ENCODE assay signal across 13 mouse cellular contexts in genomic region chr1:91096490-91096889, GRCm38 (mm10). TPM values are rescaled to one million over a fixed set of nuclear protein-coding genes. Genes with fewer than 3 reads are reported as not detected.
A peak's percentile ranks its signal among the peaks of the same experiment; 100 is the strongest.
DNase-seq lines count a peak whose midpoint lies in the region; ATAC-seq and TF ChIP-seq lines count a peak whose summit lies in the region.
"Had no signal": no experiment of that assay in that cellular context is flagged by ENCODE, and none has a peak within 500 bp of the region (broad histone marks: within the 10 kb centered on the region; RNA-seq: fewer than 3 reads in every experiment).

No protein-coding gene starts in this region.

- no peak for TF ChIP-seq RAD21 in CH12.LX (IDR thresholded peaks at IDR 0.05; ENCODE audit: low read depth, low read length)

- no peaks in the 10 kb centered on the region for H3K79me2 ChIP-seq in CH12.LX (replicated peaks; ENCODE audit: control insufficient read depth, extremely low read depth, insufficient read depth, poor library complexity, severe bottlenecking)

- TF ChIP-seq CTCF in lung, embryonic 14.5 days (IDR thresholded peaks at IDR 0.05; ENCODE audit: low read depth) = no peak
- TF ChIP-seq CTCF in CH12.LX (conservative IDR thresholded peaks at IDR 0.05 in 1 of 2, IDR thresholded peaks at IDR 0.05 in 1 of 2; ENCODE audit: low read depth in 2 of 2, low read length in 2 of 2) = no peak
- no peak for TF ChIP-seq CTCF in layer of hippocampus, adult 2 months (conservative IDR thresholded peaks at IDR 0.05)

- H3K4me2 ChIP-seq in lung, embryonic 14.5 days = no peak overlapping the region
- no peak overlapping the region for H3K4me2 ChIP-seq in CH12.LX (ENCODE audit: insufficient read depth, low read depth, poor library complexity, severe bottlenecking)

- TF ChIP-seq EP300 in CH12.LX (IDR thresholded peaks at IDR 0.05; ENCODE audit: low read length) = no peak

- no peaks in the 10 kb centered on the region for H3K27me3 ChIP-seq in lung, embryonic 14.5 days (ENCODE audit: insufficient read depth, low read length)
- no peaks in the 10 kb centered on the region for H3K27me3 ChIP-seq in CH12.LX (replicated peaks)

- H3K9ac ChIP-seq in lung, embryonic 14.5 days = no peak overlapping the region
- no peak overlapping the region for H3K9ac ChIP-seq in CH12.LX (ENCODE audit: insufficient read depth, low read depth)

- no peaks in the 10 kb centered on the region for H3K9me3 ChIP-seq in lung, embryonic 14.5 days (ENCODE audit: low read depth, low read length)
- no peaks in the 10 kb centered on the region for H3K9me3 ChIP-seq in CH12.LX (replicated peaks; ENCODE audit: low read length)

- dilution Hi-C loops in CH12.LX (cut with MboI; ENCODE audit: extremely low pct_ligation_motif_present, extremely low pct_unique_long_range_greater_than_20kb, low sequenced_read_pairs) = no loop called here

- WGBS in lung, embryonic 14.5 days = 62% methylated on average over 5 of the region's 5 CpGs

- in situ Hi-C loops in CH12.LX (cut with MboI; ENCODE audit: low pct_ligation_motif_present, low pct_unique_long_range_greater_than_20kb, low sequenced_read_pairs) = no loop called here

- H3K4me1 ChIP-seq in lung, embryonic 14.5 days (ENCODE audit: insufficient read depth) = peaks cover 16% of the 10 kb centered on the region; the same call in 1 of the 2 replicates
- H3K4me1 ChIP-seq in CH12.LX (ENCODE audit: control insufficient read depth in 1 of 2, insufficient read depth in 2 of 2) = peaks cover 3 to 47% of the 10 kb centered on the region in 2 experiments; a peak in 2 of 4 replicates

- no peak overlapping the region for H3K27ac ChIP-seq in lung, embryonic 14.5 days (ENCODE audit: low read depth)
- no peak overlapping the region for H3K27ac ChIP-seq in CH12.LX (ENCODE audit: insufficient read depth, low read depth)
- H3K27ac ChIP-seq in layer of hippocampus, adult 2 months = no peak overlapping the region

- TF ChIP-seq POLR2A in CH12.LX (IDR thresholded peaks at IDR 0.05; ENCODE audit: low read depth, low read length) = no peak

- ATAC-seq in lung, embryonic 14.5 days (ENCODE audit: insufficient read depth) = no peak

- peaks cover 9% of the 10 kb centered on the region; the same call in 1 of the 2 replicates for H3K36me3 ChIP-seq in lung, embryonic 14.5 days (ENCODE audit: insufficient read depth)
- peaks cover 7 to 61% of the 10 kb centered on the region in 2 experiments for H3K36me3 ChIP-seq in CH12.LX (replicated peaks in 1 of 2; ENCODE audit: control insufficient read depth in 1 of 2, insufficient read depth in 1 of 2, low read length in 1 of 2)

- no peak overlapping the region for H3K4me3 ChIP-seq in lung, embryonic 14.5 days (ENCODE audit: low read depth, low read length)
- no peak overlapping the region for H3K4me3 ChIP-seq in CH12.LX (replicated peaks in 1 of 3; ENCODE audit: low read depth in 2 of 3, low read length in 2 of 3, poor library complexity in 1 of 3)
- H3K4me3 ChIP-seq in layer of hippocampus, adult 2 months = no peak overlapping the region

- intact Hi-C loops in left cerebral cortex, postnatal 10 days (cut with DNase I) = no loop called here

- peak; percentile 17 for DNase-seq in lung, embryonic 14.5 days
- no peak for DNase-seq in lung, adult 18-20 months
- peak; percentile 24 for DNase-seq in CH12.LX (ENCODE audit: extremely low read depth)
- peak; percentile 71 for DNase-seq in induced T-regulatory cell, adult 2 months (ENCODE audit: low read depth)
- DNase-seq in thymus, adult 18-20 months = peak; percentile 63 to 73
- no peak for DNase-seq in layer of hippocampus, postnatal 36 days
- no peak for DNase-seq in left cerebral cortex, postnatal 10 days (ENCODE audit: extremely low spot score in 1 of 2, low spot score in 2 of 2)
- DNase-seq in layer of hippocampus, adult 2 months (ENCODE audit: low spot score in 2 of 2) = no peak
- DNase-seq: adrenal gland, postnatal 10 days; cerebellum, adult 2 months; kidney, postnatal 10 days had no signal

TF ChIP-seq in CH12.LX, 34 proteins besides CTCF, POLR2A, EP300 and RAD21:
- 0 out of 2 replicates have a peak, but pooled peaks have one; percentile 16 for TF ChIP-seq ELF1 (IDR thresholded peaks at IDR 0.05; ENCODE audit: low read depth, low read length)
- TF ChIP-seq UBTF (IDR thresholded peaks at IDR 0.05; ENCODE audit: low read depth, low read length) = no peak

RNA-seq across cellular contexts. Expression of gene Rbm44, which starts 48.4 kb away (rescaled TPM):
- polyA plus RNA-seq in lung, embryonic 14.5 days (2014; fragmentation: Nextera tagmentation; extraction: Ambion mirVana) = 1.2 and 2.2 TPM in 2 replicates
- not detected in 2 replicates for total RNA-seq in CH12.LX (2012; rRNA removed)
- 0.24 and 0.44 TPM in 2 replicates for total RNA-seq in CH12.LX (2014; rRNA removed)
- 0.23 and 0.25 TPM in 2 replicates for polyA plus RNA-seq in CH12.LX (2012; ENCODE audit: insufficient read length, low read depth)
- not detected for total RNA-seq in layer of hippocampus, postnatal 36 days (2021)
- total RNA-seq in left cerebral cortex, postnatal 10 days (2021) = under 1 TPM; 0.24 to 0.36 TPM
- total RNA-seq in layer of hippocampus, adult 2 months (2021) = not detected
- total RNA-seq: left cerebral cortex, postnatal 14 days; midbrain, postnatal 0 days had no signal

Comparison
In these comparisons a context has a peak if more than half of its experiments do, and no peak if none do; other contexts are left out.
1. DNase-seq: peak in lung, embryonic 14.5 days (single experiment), CH12.LX (single experiment), induced T-regulatory cell, adult 2 months (single experiment) and thymus, adult 18-20 months (2 of 2); none in lung, adult 18-20 months (0 of 2), layer of hippocampus, postnatal 36 days (0 of 2), left cerebral cortex, postnatal 10 days (0 of 2) and layer of hippocampus, adult 2 months (0 of 2).